Mouse (Mus musculus) heart, embryonic 14.5 days (tissue): ENCODE measurements at regions not wholly inside any gene's neighbourhood (a gene's known extent, or its start where the extent isn't known, plus 50 kb on each side); places are given as distances from the start of the nearest gene placed in this dataset.
"Not testable (repeated sequence)": the region's sequence is repeated elsewhere in the genome, so short reads cannot be mapped to it uniquely, and the experiment has no call there.

Experiments used
- ATAC-seq: fragments of 200-750 bp; cut with Nextera tagmentation; 2 replicates; pipeline ENCODE4 v1.8.0; 2017; ENCODE audit warnings: low read depth, moderate TSS enrichment; ENCODE audit not compliant: insufficient number of reproducible peaks, insufficient read depth, low FRiP score
- H3K27ac ChIP-seq, 2 experiments: fragments of 200-500 bp in 1 of 2; fragments of 300-500 bp in 1 of 2; sonication (generic) in 1 of 2; replicated peaks in 1 of 2; 2 replicates each; pipeline ENCODE4 v1.5.1; 2012 to 2014; ENCODE audit warnings: low read depth in 2 of 2, low read length in 2 of 2, control low read depth in 1 of 2, mild to moderate bottlenecking in 1 of 2, mixed read lengths in 1 of 2; ENCODE audit not compliant: control insufficient read depth in 1 of 2, insufficient read depth in 1 of 2
- H3K27me3 ChIP-seq: fragments of 300-500 bp; sonication (generic); 2 replicates; pipeline ENCODE4 v1.6.1; 2014; ENCODE audit warnings: mild to moderate bottlenecking, low read length, control low read depth; ENCODE audit not compliant: control insufficient read depth, insufficient read depth
- H3K36me3 ChIP-seq: fragments of 300-500 bp; sonication (generic); 2 replicates; pipeline ENCODE4 v1.6.1; 2014; ENCODE audit warnings: mild to moderate bottlenecking, control low read depth, low read length, mixed read lengths; ENCODE audit not compliant: control insufficient read depth, insufficient read depth
- H3K4me1 ChIP-seq, 2 experiments: fragments of 200-500 bp in 1 of 2; fragments of 300-500 bp in 1 of 2; sonication (generic) in 1 of 2; 2 replicates each; pipeline ENCODE4 v1.6.1; 2012 to 2014; ENCODE audit warnings: low read length in 2 of 2, control low read depth in 1 of 2, mixed read lengths in 1 of 2; ENCODE audit not compliant: control insufficient read depth in 2 of 2, insufficient read depth in 2 of 2
- H3K4me2 ChIP-seq: fragments of 300-500 bp; sonication (generic); 2 replicates; pipeline ENCODE4 v1.6.1; 2014; ENCODE audit warnings: mild to moderate bottlenecking, low read length
- H3K4me3 ChIP-seq, 2 experiments: fragments of 200-500 bp in 1 of 2; fragments of 300-500 bp in 1 of 2; sonication (generic) in 1 of 2; 2 replicates each; pipeline ENCODE4 v1.5.1; 2012 to 2014; ENCODE audit warnings: low read length in 2 of 2, mild to moderate bottlenecking in 2 of 2, control low read depth in 1 of 2, low read depth in 1 of 2, moderate library complexity in 1 of 2; ENCODE audit not compliant: control insufficient read depth in 1 of 2, insufficient read depth in 1 of 2
- H3K9ac ChIP-seq: fragments of 300-500 bp; sonication (generic); 2 replicates; pipeline ENCODE4 v1.6.1; 2014; ENCODE audit warnings: mild to moderate bottlenecking, low read length
- H3K9me3 ChIP-seq: fragments of 300-500 bp; sonication (generic); 2 replicates; pipeline ENCODE4 v1.6.1; 2016; ENCODE audit warnings: low read length, control low read depth; ENCODE audit not compliant: control insufficient read depth
- WGBS: fragments of 180-500 bp; shearing (Covaris S2); extraction: QIAGEN DNeasy Blood & Tissue Kit; methylation state at CpG from one replicate; pipeline ENCODE4 v1.1.7; 2014; 5-methylcytosine and 5-hydroxymethylcytosine counted together

- WGBS = 44% methylated on average over 3 of the region's 3 CpGs
- not testable (repeated sequence) for H3K9ac ChIP-seq, H3K4me1 ChIP-seq, H3K4me2 ChIP-seq, H3K36me3 ChIP-seq, H3K9me3 ChIP-seq, H3K27ac ChIP-seq, ATAC-seq, H3K4me3 ChIP-seq, H3K27me3 ChIP-seq
Observed at GRCm38 (mm10) chr12:21529367-21529766, 111.9 kb upstream of the Ywhaq start.

GRCm38 (mm10) chr12:21527336-21527735 lies 109.9 kb upstream of the Ywhaq start:
- H3K4me2 ChIP-seq, H3K4me1 ChIP-seq, H3K27ac ChIP-seq, H3K4me3 ChIP-seq, ATAC-seq, H3K36me3 ChIP-seq, H3K9me3 ChIP-seq, H3K9ac ChIP-seq, H3K27me3 ChIP-seq: not testable (repeated sequence)
- 84% methylated on average over 8 of the region's 8 CpGs for WGBS

DNA sequence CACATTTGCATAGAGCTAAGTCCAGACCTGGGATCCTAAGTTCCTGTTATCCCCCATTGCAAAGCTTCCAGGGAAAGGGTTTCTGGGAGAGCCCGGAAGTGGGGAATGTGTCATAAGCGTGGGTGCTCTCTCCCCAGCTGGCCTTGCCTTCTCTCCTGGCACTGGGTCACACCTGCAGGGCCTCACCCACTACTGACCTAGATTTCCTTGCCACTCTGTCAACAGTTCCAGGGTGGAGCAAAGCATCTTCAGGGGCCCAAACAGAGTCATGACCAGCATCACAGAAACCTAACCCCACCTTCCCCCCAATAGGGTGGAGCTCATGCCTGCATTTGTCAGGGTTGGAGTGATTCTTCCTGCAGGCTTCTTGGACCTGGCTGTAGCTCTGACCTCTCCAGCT lies 109.5 kb upstream of the Ywhaq start:
- H3K4me1 ChIP-seq, H3K36me3 ChIP-seq, H3K4me2 ChIP-seq, H3K27me3 ChIP-seq, H3K9ac ChIP-seq, ATAC-seq, H3K9me3 ChIP-seq, H3K4me3 ChIP-seq, H3K27ac ChIP-seq: not testable (repeated sequence)
- WGBS = 91% methylated on average over 2 of the region's 2 CpGs

DNA sequence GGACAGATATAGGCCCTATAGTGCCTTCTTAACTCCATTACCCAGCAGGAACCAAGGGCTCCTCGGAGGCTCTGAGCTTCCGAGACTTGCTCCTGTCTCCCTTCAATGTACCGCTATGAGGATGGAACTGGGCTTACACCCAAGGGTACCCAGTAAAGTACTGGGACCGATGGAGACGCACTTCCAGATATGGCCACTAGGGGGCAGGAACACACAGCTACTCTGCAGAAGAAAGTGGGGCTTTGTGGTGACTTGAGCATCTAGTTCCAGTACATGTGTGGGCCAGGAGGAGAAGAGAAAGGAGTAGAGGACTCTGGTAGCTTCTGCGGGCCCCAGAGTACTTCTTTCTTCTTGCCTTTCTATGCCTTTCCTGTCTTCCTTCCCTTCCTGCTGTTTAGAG lies 108.1 kb upstream of the Ywhaq start:
- H3K4me2 ChIP-seq, H3K27ac ChIP-seq, ATAC-seq, H3K4me3 ChIP-seq, H3K9me3 ChIP-seq, H3K9ac ChIP-seq, H3K27me3 ChIP-seq, H3K36me3 ChIP-seq: not testable (repeated sequence)
- peaks cover 13 to 14% of the 10 kb centered on the region in 2 experiments for H3K4me1 ChIP-seq
- WGBS = 42% methylated on average over 6 of the region's 6 CpGs

GRCm38 (mm10) chr12:21522621-21523020 lies 105.2 kb upstream of the Ywhaq start:
- Histone ChIP-seq H3K36me3 (no peaks in the 10 kb centered on the region), H3K4me1 (peaks cover 23 to 24% of the 10 kb centered on the region in 2 experiments), H3K9ac (no peak overlapping the region), H3K27me3 (no peaks in the 10 kb centered on the region), H3K4me2 (no peak overlapping the region), H3K27ac (no peak overlapping the region), H3K9me3 (0 out of 2 replicates have a peak, but pooled peaks cover 3% of the 10 kb centered on the region), H3K4me3 (no peak overlapping the region)
- 58% methylated on average over 3 of the region's 3 CpGs for WGBS
- ATAC-seq = no peak

GRCm38 (mm10) chr12:21519058-21519457 lies 101.6 kb upstream of the Ywhaq start:
- no peak for ATAC-seq
- peaks cover 23 to 24% of the 10 kb centered on the region in 2 experiments for H3K4me1 ChIP-seq
- H3K4me2 ChIP-seq = no peak overlapping the region
- no peak overlapping the region for H3K9ac ChIP-seq
- 0 out of 2 replicates have a peak, but pooled peaks cover 4% of the 10 kb centered on the region for H3K9me3 ChIP-seq
- no peaks in the 10 kb centered on the region for H3K27me3 ChIP-seq
- H3K27ac ChIP-seq = 0 out of 4 replicates have a peak overlapping the region, but pooled peaks have one; percentile 1 to 16
- no peaks in the 10 kb centered on the region for H3K36me3 ChIP-seq
- 16% methylated on average over 3 of the region's 3 CpGs for WGBS
- H3K4me3 ChIP-seq = no peak overlapping the region

DNA sequence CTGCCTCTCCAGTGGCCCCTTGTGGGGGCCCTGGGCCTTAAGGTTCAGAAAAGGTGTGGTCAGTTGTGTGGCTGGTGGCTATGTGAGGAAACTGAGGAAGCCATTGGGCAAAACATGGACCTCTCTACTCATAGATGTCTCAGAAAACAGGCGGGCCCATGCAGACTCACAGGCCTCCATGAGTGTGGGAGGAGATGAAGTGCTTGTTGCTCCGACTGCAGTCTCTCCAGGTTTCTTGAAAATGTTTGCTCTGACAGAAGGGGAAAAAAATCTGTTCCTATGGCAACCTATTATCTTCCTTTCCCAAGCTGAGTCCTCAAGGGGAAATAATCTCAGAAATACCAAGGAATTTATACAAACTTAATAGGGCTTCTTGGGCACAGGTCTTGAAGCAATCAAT lies 95.3 kb upstream of the Ywhaq start:
- Histone ChIP-seq H3K4me1 (peaks cover 2 to 3% of the 10 kb centered on the region in 2 experiments; a peak in 2 of 4 replicates), H3K9me3 (0 out of 2 replicates have a peak, but pooled peaks cover 7% of the 10 kb centered on the region), H3K4me3 (no peak overlapping the region), H3K4me2 (no peak overlapping the region), H3K27me3 (no peaks in the 10 kb centered on the region), H3K36me3 (no peaks in the 10 kb centered on the region), H3K9ac (no peak overlapping the region), H3K27ac (no peak overlapping the region)
- no peak for ATAC-seq
- 62% methylated on average over 2 of the region's 2 CpGs for WGBS

- Histone ChIP-seq H3K4me1 (peaks cover 2 to 3% of the 10 kb centered on the region in 2 experiments; a peak in 2 of 4 replicates), H3K27ac (no peak overlapping the region), H3K9me3 (0 out of 2 replicates have a peak, but pooled peaks cover 4% of the 10 kb centered on the region), H3K4me3 (no peak overlapping the region), H3K9ac (no peak overlapping the region), H3K4me2 (no peak overlapping the region), H3K36me3 (no peaks in the 10 kb centered on the region), H3K27me3 (no peaks in the 10 kb centered on the region)
- WGBS = 78% methylated on average over 8 of the region's 8 CpGs
- no peak for ATAC-seq
Observed at GRCm38 (mm10) chr12:21511043-21511665, 93.7 kb upstream of the Ywhaq start.
